Mouse (Mus musculus) embryo, embryonic 11.5 days (tissue): Measurements from ENCODE around the gene Chn1.

Experiments used
- DNase-seq: peaks from one replicate; pipeline ENCODE4 v3.0.0-alpha.2; 2012; ENCODE audit warnings: low read depth, low spot score

Gene Chn1

DNA sequence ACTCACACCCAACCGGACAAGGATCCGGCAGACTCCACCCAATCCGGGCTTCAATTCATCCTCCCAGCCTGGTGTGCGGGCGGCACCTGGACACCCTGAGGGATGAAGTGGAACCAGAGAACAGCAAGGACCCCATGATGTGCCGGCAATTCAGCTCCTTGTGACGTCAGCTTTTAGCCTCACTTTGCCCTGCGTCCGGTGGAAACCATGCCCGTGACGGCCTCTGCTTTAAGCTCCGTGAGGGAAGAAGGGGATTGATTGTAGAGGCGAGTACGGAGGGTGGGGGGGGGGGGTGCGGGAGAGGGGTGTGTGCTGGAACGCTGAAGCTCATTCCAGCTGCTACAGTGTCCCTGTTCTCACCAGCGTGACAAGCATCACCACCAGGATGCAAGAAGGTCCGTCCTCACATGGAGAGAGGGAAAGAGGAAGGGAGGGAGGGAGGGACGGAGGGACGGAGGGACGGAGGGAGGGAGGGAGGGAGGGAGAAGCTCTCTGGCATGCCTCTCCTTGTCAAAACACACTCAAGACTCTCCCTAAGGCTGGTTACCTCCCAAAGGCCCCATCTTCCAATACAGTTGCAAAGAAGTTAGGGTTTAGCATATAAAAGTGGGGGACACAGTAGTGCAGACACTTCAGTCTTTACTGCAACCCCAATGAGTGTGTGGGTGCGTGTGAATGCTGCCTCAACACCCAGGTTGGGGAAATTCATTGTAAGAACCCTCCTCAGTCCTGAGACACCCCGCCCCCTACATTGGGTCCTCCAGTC is 214.1 kb downstream of the Chn1 start:
- no peak for DNase-seq
